Mouse (Mus musculus) forebrain, embryonic 12.5 days (tissue): ENCODE measurements around the gene Slc46a3. TPM values are rescaled to one million over a fixed set of nuclear protein-coding genes. Genes with fewer than 3 reads are reported as not detected.

ENCODE experiments used
- ATAC-seq: fragments of 200-750 bp; cut with Nextera tagmentation; 2 replicates; pipeline ENCODE4 v1.8.0; 2017; ENCODE audit warnings: moderate TSS enrichment; ENCODE audit not compliant: low FRiP score
- H3K27ac ChIP-seq: fragments of 300-500 bp; sonication (generic); 2 replicates; pipeline ENCODE4 v1.5.1; 2016; ENCODE audit warnings: mild to moderate bottlenecking
- H3K27me3 ChIP-seq: fragments of 300-500 bp; sonication (generic); 2 replicates; pipeline ENCODE4 v1.6.1; 2016; ENCODE audit warnings: mild to moderate bottlenecking
- H3K36me3 ChIP-seq: fragments of 300-500 bp; sonication (generic); replicated peaks from 2 replicates; pipeline ENCODE4 v1.6.1; 2016; ENCODE audit warnings: mild to moderate bottlenecking
- H3K4me1 ChIP-seq: fragments of 300-500 bp; sonication (generic); 2 replicates; pipeline ENCODE4 v1.6.1; 2016
- H3K4me2 ChIP-seq: fragments of 300-500 bp; sonication (generic); 2 replicates; pipeline ENCODE4 v1.6.1; 2016; ENCODE audit warnings: mild to moderate bottlenecking, moderate library complexity
- H3K4me3 ChIP-seq: fragments of 300-500 bp; sonication (generic); replicated peaks from 2 replicates; pipeline ENCODE4 v1.5.1; 2016; ENCODE audit warnings: mild to moderate bottlenecking
- H3K9ac ChIP-seq: fragments of 300-500 bp; sonication (generic); 2 replicates; pipeline ENCODE4 v1.6.1; 2016; ENCODE audit warnings: mild to moderate bottlenecking
- H3K9me3 ChIP-seq: fragments of 300-500 bp; sonication (generic); 2 replicates; pipeline ENCODE4 v1.6.1; 2016
- WGBS: fragments of 180-500 bp; shearing (Covaris S2); methylation state at CpG from one replicate; pipeline ENCODE4 v1.1.7; 2016; 5-methylcytosine and 5-hydroxymethylcytosine counted together
- polyA plus RNA-seq: library from polyadenylated mRNA; unstranded; fragments of >200 nt; fragmentation: Nextera tagmentation; extraction: Ambion mirVana; gene quantifications from 2 replicates; pipeline ENCODE4 v1.2.1, GENCODE M21; 2016

The Slc46a3 gene
- polyA plus RNA-seq, 1 experiment from 2014 or later, result 4.2 TPM

- H3K4me1 ChIP-seq, result peaks cover 18% of the 10 kb centered on the region
- H3K4me3 ChIP-seq, result no peak overlapping the region
- no peaks in the 10 kb centered on the region for H3K9me3 ChIP-seq
- 22% methylated on average over 6 of the region's 6 CpGs for WGBS
- no peak overlapping the region for H3K9ac ChIP-seq
- no peak overlapping the region for H3K27ac ChIP-seq
- peaks cover 25% of the 10 kb centered on the region for H3K27me3 ChIP-seq
- no peaks in the 10 kb centered on the region for H3K36me3 ChIP-seq
- no peak overlapping the region for H3K4me2 ChIP-seq
- no peak for ATAC-seq
Measured at GRCm38 (mm10) chr5:147892735-147893134, 1.9 kb downstream of the Slc46a3 start.

GRCm38 (mm10) chr5:147888313-147889297 is 6.0 kb downstream of the Slc46a3 start:
- ATAC-seq, result no peak
- Histone ChIP-seq H3K9ac (no peak overlapping the region), H3K27ac (no peak overlapping the region), H3K27me3 (peaks cover 15% of the 10 kb centered on the region), H3K9me3 (no peaks in the 10 kb centered on the region), H3K4me3 (no peak overlapping the region), H3K36me3 (no peaks in the 10 kb centered on the region; the same call in 1 of the 2 replicates), H3K4me2 (no peak overlapping the region), H3K4me1 (peaks cover 6% of the 10 kb centered on the region)
- WGBS, result 89% methylated on average over 10 of the region's 12 CpGs

GRCm38 (mm10) chr5:147883581-147883980 is 11.0 kb downstream of the Slc46a3 start:
- no peaks in the 10 kb centered on the region for H3K9me3 ChIP-seq
- H3K36me3 ChIP-seq, result peaks cover 26% of the 10 kb centered on the region
- H3K4me2 ChIP-seq, result no peak overlapping the region
- no peaks in the 10 kb centered on the region for H3K27me3 ChIP-seq
- H3K9ac ChIP-seq, result no peak overlapping the region
- no peak overlapping the region for H3K4me3 ChIP-seq
- H3K27ac ChIP-seq, result no peak overlapping the region
- WGBS, result 91% methylated on average over 6 of the region's 6 CpGs
- no peaks in the 10 kb centered on the region for H3K4me1 ChIP-seq
- ATAC-seq, result no peak

GRCm38 (mm10) chr5:147879971-147880682 is 14.5 kb downstream of the Slc46a3 start:
- Histone ChIP-seq H3K9me3 (no peaks in the 10 kb centered on the region), H3K27me3 (no peaks in the 10 kb centered on the region), H3K4me3 (no peak overlapping the region), H3K27ac (no peak overlapping the region), H3K4me1 (no peaks in the 10 kb centered on the region), H3K9ac (no peak overlapping the region), H3K36me3 (peaks cover 58% of the 10 kb centered on the region), H3K4me2 (no peak overlapping the region)
- 95% methylated on average over 17 of the region's 17 CpGs for WGBS
- no peak for ATAC-seq

- Histone ChIP-seq H3K9ac (no peak overlapping the region), H3K4me3 (no peak overlapping the region), H3K27ac (no peak overlapping the region), H3K9me3 (no peaks in the 10 kb centered on the region), H3K36me3 (peaks cover 82% of the 10 kb centered on the region), H3K27me3 (no peaks in the 10 kb centered on the region), H3K4me1 (no peaks in the 10 kb centered on the region), H3K4me2 (no peak overlapping the region)
- no peak for ATAC-seq
- WGBS, result 89% methylated on average over 6 of the region's 6 CpGs
Measured at GRCm38 (mm10) chr5:147877520-147877919, 17.1 kb downstream of the Slc46a3 start.

GRCm38 (mm10) chr5:147875210-147875609 is 19.4 kb downstream of the Slc46a3 start:
- H3K9ac ChIP-seq, result no peak overlapping the region
- no peaks in the 10 kb centered on the region for H3K27me3 ChIP-seq
- H3K36me3 ChIP-seq, result peaks cover 93% of the 10 kb centered on the region
- no peak overlapping the region for H3K4me2 ChIP-seq
- WGBS, result 96% methylated on average over 8 of the region's 8 CpGs
- ATAC-seq, result no peak
- H3K27ac ChIP-seq, result no peak overlapping the region
- no peaks in the 10 kb centered on the region for H3K9me3 ChIP-seq
- H3K4me1 ChIP-seq, result no peaks in the 10 kb centered on the region
- H3K4me3 ChIP-seq, result no peak overlapping the region

- H3K9me3 ChIP-seq, result no peaks in the 10 kb centered on the region
- no peak for ATAC-seq
- H3K27me3 ChIP-seq, result no peaks in the 10 kb centered on the region
- H3K27ac ChIP-seq, result no peak overlapping the region
- H3K36me3 ChIP-seq, result peaks cover 93% of the 10 kb centered on the region
- H3K9ac ChIP-seq, result no peak overlapping the region
- H3K4me2 ChIP-seq, result no peak overlapping the region
- 95% methylated on average over 18 of the region's 18 CpGs for WGBS
- no peaks in the 10 kb centered on the region for H3K4me1 ChIP-seq
- no peak overlapping the region for H3K4me3 ChIP-seq
Measured at GRCm38 (mm10) chr5:147874491-147875065, 20.0 kb downstream of the Slc46a3 start.

GRCm38 (mm10) chr5:147871091-147871820 is 23.4 kb downstream of the Slc46a3 start:
- 94% methylated on average over 15 of the region's 15 CpGs for WGBS
- H3K4me3 ChIP-seq, result no peak overlapping the region
- no peak overlapping the region for H3K9ac ChIP-seq
- H3K4me2 ChIP-seq, result no peak overlapping the region
- H3K27ac ChIP-seq, result no peak overlapping the region
- ATAC-seq, result no peak
- H3K27me3 ChIP-seq, result no peaks in the 10 kb centered on the region
- H3K4me1 ChIP-seq, result no peaks in the 10 kb centered on the region
- H3K36me3 ChIP-seq, result peaks cover 88% of the 10 kb centered on the region
- no peaks in the 10 kb centered on the region for H3K9me3 ChIP-seq

- Histone ChIP-seq H3K36me3 (peaks cover 88% of the 10 kb centered on the region), H3K4me2 (no peak overlapping the region), H3K27me3 (no peaks in the 10 kb centered on the region), H3K4me3 (no peak overlapping the region), H3K9ac (no peak overlapping the region), H3K9me3 (no peaks in the 10 kb centered on the region), H3K27ac (no peak overlapping the region), H3K4me1 (no peaks in the 10 kb centered on the region)
- WGBS, result 95% methylated on average over 1 of the region's 1 CpGs
- no peak for ATAC-seq
Measured at GRCm38 (mm10) chr5:147870296-147870695, 24.3 kb downstream of the Slc46a3 start.

- H3K4me2 ChIP-seq, result no peak overlapping the region
- H3K9ac ChIP-seq, result no peak overlapping the region
- no peak overlapping the region for H3K27ac ChIP-seq
- WGBS, result 89% methylated on average over 6 of the region's 6 CpGs
- H3K4me1 ChIP-seq, result no peaks in the 10 kb centered on the region
- ATAC-seq, result no peak
- peaks cover 86% of the 10 kb centered on the region for H3K36me3 ChIP-seq
- H3K4me3 ChIP-seq, result no peak overlapping the region
- no peaks in the 10 kb centered on the region for H3K27me3 ChIP-seq
- H3K9me3 ChIP-seq, result no peaks in the 10 kb centered on the region
Measured at GRCm38 (mm10) chr5:147869568-147869967, 25.0 kb downstream of the Slc46a3 start.

GRCm38 (mm10) chr5:147868674-147869073 is 25.9 kb downstream of the Slc46a3 start:
- Histone ChIP-seq H3K4me3 (no peak overlapping the region), H3K9ac (no peak overlapping the region), H3K9me3 (no peaks in the 10 kb centered on the region), H3K36me3 (peaks cover 87% of the 10 kb centered on the region), H3K4me2 (no peak overlapping the region), H3K27ac (no peak overlapping the region), H3K4me1 (no peaks in the 10 kb centered on the region), H3K27me3 (no peaks in the 10 kb centered on the region)
- ATAC-seq, result no peak
- 96% methylated on average over 4 of the region's 4 CpGs for WGBS
